Comparison of ENCODE assay signal across 8 mouse cellular contexts in genomic region chr1:135583678-135584515, GRCm38 (mm10). TPM values are rescaled to one million over a fixed set of nuclear protein-coding genes. Genes with fewer than 3 reads are reported as not detected.
DNase-seq lines count a peak whose midpoint lies in the region; ATAC-seq lines count a peak whose summit lies in the region.

No protein-coding gene starts in this region.

- H3K4me1 ChIP-seq in heart, embryonic 10.5 days = peaks cover 97% of the 10 kb centered on the region
- peaks cover 53% of the 10 kb centered on the region for H3K4me1 ChIP-seq in midbrain, embryonic 16.5 days (ENCODE audit: control insufficient read depth, insufficient read depth, low read length)

- peak overlapping the region; percentile 92 for H3K9ac ChIP-seq in midbrain, embryonic 16.5 days (ENCODE audit: low read depth, low read length)

- H3K9me3 ChIP-seq in heart, embryonic 10.5 days = no peaks in the 10 kb centered on the region
- no peaks in the 10 kb centered on the region for H3K9me3 ChIP-seq in midbrain, embryonic 16.5 days (replicated peaks; ENCODE audit: control insufficient read depth, low read length, poor library complexity, severe bottlenecking)

- peak overlapping the region; percentile 78 for H3K4me3 ChIP-seq in heart, embryonic 10.5 days
- peak overlapping the region; percentile 88 for H3K4me3 ChIP-seq in midbrain, embryonic 16.5 days (ENCODE audit: low read depth, low read length)

- H3K27me3 ChIP-seq in heart, embryonic 10.5 days (ENCODE audit: insufficient read depth, poor library complexity, severe bottlenecking) = peaks cover 8% of the 10 kb centered on the region; the same call in 1 of the 2 replicates
- H3K27me3 ChIP-seq in midbrain, embryonic 16.5 days (ENCODE audit: control insufficient read depth, insufficient read depth, low read depth, low read length) = no peaks in the 10 kb centered on the region

- 0 out of 2 replicates have a peak, but pooled peaks cover 3% of the 10 kb centered on the region for H3K36me3 ChIP-seq in heart, embryonic 10.5 days
- no peaks in the 10 kb centered on the region for H3K36me3 ChIP-seq in midbrain, embryonic 16.5 days (ENCODE audit: control insufficient read depth, insufficient read depth, low read length)

- ATAC-seq in midbrain, embryonic 16.5 days = no peak; the same call in 1 of the 2 replicates
- no peak for ATAC-seq in granulocyte monocyte progenitor cell, adult 5-6 weeks (replicated peaks; ENCODE audit: poor library complexity, severe bottlenecking)

- H3K4me2 ChIP-seq in midbrain, embryonic 16.5 days (ENCODE audit: low read length) = peak overlapping the region; percentile 70

- peak overlapping the region; percentile 84 for H3K27ac ChIP-seq in heart, embryonic 10.5 days
- peak overlapping the region; percentile 94 for H3K27ac ChIP-seq in midbrain, embryonic 16.5 days (ENCODE audit: low read length)

- 9% methylated on average over 21 of the region's 21 CpGs for WGBS in heart, embryonic 10.5 days
- WGBS in midbrain, embryonic 16.5 days = 4% methylated on average over 21 of the region's 21 CpGs

- DNase-seq in right cerebral cortex, postnatal 4 days = peak; percentile 65
- no peak for DNase-seq in right cerebral cortex, adult 2 months (ENCODE audit: low spot score in 2 of 2)
- DNase-seq in heart, embryonic 10.5 days (ENCODE audit: low spot score) = no peak
- peak; percentile 58 for DNase-seq in kidney, postnatal 10 days
- no peak for DNase-seq in spleen, postnatal 10 days (ENCODE audit: low spot score in 2 of 2)
- DNase-seq in cerebellum, adult 8-10 months = no peak

RNA-seq across cellular contexts. Expression of gene Nav1, which starts 23.2 kb away (rescaled TPM):
- 26.5 and 33.0 TPM in 2 replicates for polyA plus RNA-seq in heart, embryonic 10.5 days (2016; fragmentation: Nextera tagmentation; extraction: Ambion mirVana)
- polyA plus RNA-seq in midbrain, embryonic 16.5 days (2015; fragmentation: Nextera tagmentation; extraction: Ambion mirVana) = 53.9 and 57.1 TPM in 2 replicates
- 16.3 and 19.8 TPM in 2 replicates for total RNA-seq in granulocyte monocyte progenitor cell, adult 5-6 weeks (2014; fragmentation: Nextera tagmentation)
- 2.9 and 3.6 TPM in 2 replicates for total RNA-seq in granulocyte monocyte progenitor cell, adult 5-6 weeks (2017)

Comparison
In these comparisons a context has a peak if more than half of its experiments do, and no peak if none do; other contexts are left out.
1. DNase-seq: peak in right cerebral cortex, postnatal 4 days (single experiment) and kidney, postnatal 10 days (single experiment); none in right cerebral cortex, adult 2 months (0 of 2), heart, embryonic 10.5 days (single experiment), spleen, postnatal 10 days (0 of 2) and cerebellum, adult 8-10 months (single experiment).